Mouse (Mus musculus): ENCODE data around the gene Bace1. TPM values are rescaled to one million over a fixed set of nuclear protein-coding genes. Genes with fewer than 3 reads are reported as not detected.

Bace1 gene
- total and polyA plus RNA-seq, 2 experiments from 2014 or later, result 17.8 to 52.6 TPM

DNA sequence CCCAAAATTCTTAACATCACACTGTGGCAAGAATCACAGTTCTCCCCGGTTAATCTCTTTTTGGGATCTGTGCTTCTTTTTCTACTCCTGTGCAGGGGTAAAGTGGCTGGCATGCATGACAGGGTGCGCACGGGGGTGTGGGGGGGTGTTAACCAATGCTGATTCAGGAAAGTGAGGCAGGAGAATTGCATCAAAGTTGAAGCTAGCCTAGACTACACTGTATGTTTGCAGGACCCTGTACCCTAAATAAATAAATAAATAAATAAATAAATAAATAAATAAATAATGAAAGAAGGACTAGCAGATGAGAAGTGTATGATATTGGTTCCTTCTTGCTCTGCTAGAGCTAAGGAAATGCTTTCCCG, 329 bp upstream of the Bace1 start:
- ATAC-seq (ENCODE audit: insufficient read depth, low read depth) (no peak), DNase-seq (ENCODE audit: low spot score) (no peak)
- H3K27me3 ChIP-seq (ENCODE audit: control insufficient read depth, insufficient read depth, low read length), result no peaks in the 10 kb centered on the region
- peak overlapping the region; percentile 96 for H3K4me2 ChIP-seq (ENCODE audit: low read depth, low read length)
- H3K36me3 ChIP-seq (replicated peaks; ENCODE audit: control insufficient read depth, insufficient read depth, low read length), result no peaks in the 10 kb centered on the region
- H3K27ac ChIP-seq (ENCODE audit: low read depth), result no peak overlapping the region
- H3K4me1 ChIP-seq (ENCODE audit: control insufficient read depth, insufficient read depth), result peaks cover 27% of the 10 kb centered on the region
- H3K4me3 ChIP-seq (ENCODE audit: low read depth, low read length), result peak overlapping the region; percentile 88
- no peak for TF ChIP-seq EP300 (IDR thresholded peaks at IDR 0.05; ENCODE audit: low read depth)
- TF ChIP-seq CTCF (IDR thresholded peaks at IDR 0.05; ENCODE audit: low read depth), result no peak
- H3K9ac ChIP-seq (replicated peaks; ENCODE audit: low read depth, low read length), result no peak overlapping the region
- 21% methylated on average over 4 of the region's 4 CpGs for WGBS
- no peaks in the 10 kb centered on the region for H3K9me3 ChIP-seq (replicated peaks; ENCODE audit: control insufficient read depth, low read length)

DNA sequence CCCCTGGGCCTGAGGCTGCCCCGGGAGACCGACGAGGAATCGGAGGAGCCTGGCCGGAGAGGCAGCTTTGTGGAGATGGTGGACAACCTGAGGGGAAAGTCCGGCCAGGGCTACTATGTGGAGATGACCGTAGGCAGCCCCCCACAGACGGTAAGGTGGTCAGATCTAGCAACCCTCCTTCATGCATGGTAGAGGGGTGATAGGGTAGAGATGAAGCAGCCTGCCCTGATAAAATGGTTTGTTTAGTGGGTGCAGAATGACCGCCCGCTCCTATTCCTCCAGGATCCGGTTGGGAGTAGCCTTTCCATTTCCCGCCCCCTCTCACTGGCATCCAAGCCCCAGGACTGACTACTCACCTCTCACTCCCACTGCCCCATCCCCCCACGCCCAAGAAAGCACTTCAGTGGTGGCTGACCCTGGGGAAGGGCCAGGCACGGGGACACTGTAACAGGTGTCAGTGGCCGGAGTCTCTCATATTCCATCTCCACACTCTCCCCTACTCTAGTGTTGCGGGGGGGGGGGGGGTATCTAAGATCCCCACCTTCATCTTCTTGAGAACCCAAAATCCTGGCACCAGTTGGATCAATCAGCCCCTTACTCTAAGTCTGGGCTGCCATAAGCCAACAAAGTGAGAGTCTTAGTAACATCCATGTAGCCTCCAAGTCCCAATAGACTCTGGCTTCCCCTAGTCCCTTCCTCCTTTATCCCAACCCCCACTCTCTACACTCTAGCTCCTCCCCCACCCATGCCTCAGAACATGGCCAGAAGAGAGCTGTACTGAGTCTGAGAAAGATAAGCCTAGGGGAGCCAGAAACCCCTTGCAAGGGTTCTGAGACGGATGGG, 980 bp downstream of the Bace1 start:
- ATAC-seq (ENCODE audit: insufficient read depth, low read depth), result peak; percentile 50
- TF ChIP-seq CTCF (IDR thresholded peaks at IDR 0.05; ENCODE audit: low read depth), result no peak
- TF ChIP-seq EP300 (IDR thresholded peaks at IDR 0.05; ENCODE audit: low read depth), result no peak
- peak overlapping the region; percentile 74 for H3K27ac ChIP-seq (ENCODE audit: low read depth)
- H3K4me2 ChIP-seq (ENCODE audit: low read depth, low read length), result peak overlapping the region; percentile 96
- no peaks in the 10 kb centered on the region for H3K9me3 ChIP-seq (replicated peaks; ENCODE audit: control insufficient read depth, low read length)
- no peaks in the 10 kb centered on the region for H3K36me3 ChIP-seq (replicated peaks; ENCODE audit: control insufficient read depth, insufficient read depth, low read length)
- peaks cover 27% of the 10 kb centered on the region for H3K4me1 ChIP-seq (ENCODE audit: control insufficient read depth, insufficient read depth)
- no peaks in the 10 kb centered on the region for H3K27me3 ChIP-seq (ENCODE audit: control insufficient read depth, insufficient read depth, low read length)
- 6% methylated on average over 17 of the region's 17 CpGs for WGBS
- peak overlapping the region; percentile 88 for H3K4me3 ChIP-seq (ENCODE audit: low read depth, low read length)
- DNase-seq (ENCODE audit: low spot score), result peak; percentile 31
- peak overlapping the region; percentile 88 for H3K9ac ChIP-seq (replicated peaks; ENCODE audit: low read depth, low read length)

DNA sequence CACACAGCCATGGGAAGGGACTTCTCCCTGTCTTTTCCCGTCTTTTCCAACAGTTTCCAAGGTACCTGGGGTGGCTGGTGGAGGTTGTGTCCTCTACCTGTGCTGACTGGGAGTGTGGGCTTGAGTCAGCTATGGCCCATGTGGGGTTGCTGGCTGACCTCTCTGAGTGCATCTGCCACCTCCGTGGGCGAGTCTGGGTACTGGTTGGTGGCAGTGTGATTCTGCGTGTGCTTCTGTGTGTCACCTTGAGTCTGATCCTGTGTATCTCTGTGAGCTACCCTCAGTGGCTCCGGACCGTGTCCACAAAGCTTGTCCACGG, 1.6 kb downstream of the Bace1 start:
- Histone ChIP-seq H3K9ac (replicated peaks; ENCODE audit: low read depth, low read length) (peak overlapping the region; percentile 88), H3K36me3 (replicated peaks; ENCODE audit: control insufficient read depth, insufficient read depth, low read length) (no peaks in the 10 kb centered on the region), H3K27ac (ENCODE audit: low read depth) (peak overlapping the region; percentile 74), H3K9me3 (replicated peaks; ENCODE audit: control insufficient read depth, low read length) (no peaks in the 10 kb centered on the region), H3K4me3 (ENCODE audit: low read depth, low read length) (peak overlapping the region; percentile 88), H3K4me2 (ENCODE audit: low read depth, low read length) (peak overlapping the region; percentile 96), H3K4me1 (ENCODE audit: control insufficient read depth, insufficient read depth) (peaks cover 27% of the 10 kb centered on the region), H3K27me3 (ENCODE audit: control insufficient read depth, insufficient read depth, low read length) (no peaks in the 10 kb centered on the region)
- DNase-seq (ENCODE audit: low spot score), result no peak
- TF ChIP-seq CTCF (IDR thresholded peaks at IDR 0.05; ENCODE audit: low read depth) (no peak), EP300 (IDR thresholded peaks at IDR 0.05; ENCODE audit: low read depth) (no peak)
- 31% methylated on average over 7 of the region's 7 CpGs for WGBS
- 0 out of 2 replicates have a peak, but pooled peaks have one; percentile 7 for ATAC-seq (ENCODE audit: insufficient read depth, low read depth)

DNA sequence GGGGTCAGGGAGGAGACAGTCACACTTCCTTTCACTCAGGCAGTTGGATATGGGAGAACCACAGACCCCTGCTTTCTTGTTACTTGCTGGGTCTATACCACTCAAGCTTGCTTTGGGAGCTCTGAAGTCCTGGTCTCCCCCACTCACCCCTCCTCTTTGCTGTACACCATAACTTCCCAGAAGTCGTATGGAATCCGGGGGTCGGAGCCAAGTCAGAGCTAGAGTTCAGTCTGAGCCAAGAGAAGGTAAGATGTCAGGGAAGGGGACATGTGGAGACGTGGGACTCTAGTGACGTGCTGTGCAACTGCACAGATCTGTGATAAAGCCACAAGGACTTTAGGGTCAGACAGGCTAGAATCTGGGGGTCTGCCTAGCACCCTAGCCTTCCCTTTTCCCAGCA, 2.0 kb downstream of the Bace1 start:
- Histone ChIP-seq H3K4me1 (ENCODE audit: control insufficient read depth, insufficient read depth) (peaks cover 27% of the 10 kb centered on the region), H3K4me3 (ENCODE audit: low read depth, low read length) (peak overlapping the region; percentile 88), H3K9ac (replicated peaks; ENCODE audit: low read depth, low read length) (peak overlapping the region; percentile 88), H3K27me3 (ENCODE audit: control insufficient read depth, insufficient read depth, low read length) (no peaks in the 10 kb centered on the region), H3K36me3 (replicated peaks; ENCODE audit: control insufficient read depth, insufficient read depth, low read length) (no peaks in the 10 kb centered on the region), H3K4me2 (ENCODE audit: low read depth, low read length) (peak overlapping the region; percentile 96), H3K9me3 (replicated peaks; ENCODE audit: control insufficient read depth, low read length) (no peaks in the 10 kb centered on the region), H3K27ac (ENCODE audit: low read depth) (peak overlapping the region; percentile 74)
- 17% methylated on average over 5 of the region's 5 CpGs for WGBS
- no peak for TF ChIP-seq EP300 (IDR thresholded peaks at IDR 0.05; ENCODE audit: low read depth)
- TF ChIP-seq CTCF (IDR thresholded peaks at IDR 0.05; ENCODE audit: low read depth), result no peak
- DNase-seq (ENCODE audit: low spot score) (peak; percentile 66), ATAC-seq (ENCODE audit: insufficient read depth, low read depth) (0 out of 2 replicates have a peak, but pooled peaks have one; percentile 13)

DNA sequence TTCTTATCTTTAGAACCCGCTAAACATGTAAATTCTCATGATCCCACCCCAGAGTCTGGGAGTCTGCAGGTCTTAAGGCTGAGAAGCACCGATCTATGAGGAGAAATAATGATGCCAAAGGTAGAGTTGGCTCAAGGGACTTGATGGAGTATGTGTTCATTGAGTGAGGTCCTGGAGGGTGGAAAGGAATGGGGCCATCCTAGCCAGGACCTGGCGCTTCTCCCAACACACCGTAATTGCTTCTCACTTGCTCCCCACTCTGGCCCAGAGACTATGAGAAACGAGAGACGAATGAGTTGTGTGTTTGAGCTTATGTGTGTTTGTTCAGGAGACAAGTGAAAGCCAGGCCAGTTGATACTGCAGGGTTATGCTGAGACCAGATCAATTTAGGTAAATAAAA, 3.1 kb downstream of the Bace1 start:
- WGBS, result 77% methylated on average over 6 of the region's 6 CpGs
- Histone ChIP-seq H3K4me1 (ENCODE audit: control insufficient read depth, insufficient read depth) (peaks cover 27% of the 10 kb centered on the region), H3K4me3 (ENCODE audit: low read depth, low read length) (0 out of 2 replicates have a peak overlapping the region, but pooled peaks have one; percentile 88), H3K4me2 (ENCODE audit: low read depth, low read length) (peak overlapping the region; percentile 96), H3K27ac (ENCODE audit: low read depth) (no peak overlapping the region), H3K27me3 (ENCODE audit: control insufficient read depth, insufficient read depth, low read length) (no peaks in the 10 kb centered on the region), H3K9ac (replicated peaks; ENCODE audit: low read depth, low read length) (no peak overlapping the region), H3K9me3 (replicated peaks; ENCODE audit: control insufficient read depth, low read length) (no peaks in the 10 kb centered on the region), H3K36me3 (replicated peaks; ENCODE audit: control insufficient read depth, insufficient read depth, low read length) (no peaks in the 10 kb centered on the region)
- no peak for TF ChIP-seq EP300 (IDR thresholded peaks at IDR 0.05; ENCODE audit: low read depth)
- TF ChIP-seq CTCF (IDR thresholded peaks at IDR 0.05; ENCODE audit: low read depth), result no peak
- ATAC-seq (ENCODE audit: insufficient read depth, low read depth), result no peak
- no peak for DNase-seq (ENCODE audit: low spot score)
